Mouse (Mus musculus) MEL (cell line): ENCODE measurements around the gene Zranb3. TPM values are rescaled to one million over a fixed set of nuclear protein-coding genes. Genes with fewer than 3 reads are reported as not detected.

Experiments
- DNase-seq: peaks from one replicate; pipeline ENCODE4 v3.0.0; 2011; ENCODE audit warnings: low read depth, low spot score
- H3K27ac ChIP-seq: 2 replicates; pipeline ENCODE4 v1.5.1; 2012; ENCODE audit warnings: low read depth, mild to moderate bottlenecking, control low read depth, low read length, moderate library complexity; ENCODE audit not compliant: control insufficient read depth
- H3K27me3 ChIP-seq, 2 experiments: fragments of 150-350 bp in 1 of 2; sonication (generic) in 1 of 2; 2 replicates each; pipeline ENCODE4 v1.6.1; 2012; ENCODE audit warnings: low read length in 2 of 2, mild to moderate bottlenecking in 2 of 2, improper control_type of control experiment in 1 of 2, moderate library complexity in 1 of 2; ENCODE audit not compliant: insufficient read depth in 2 of 2, control insufficient read depth in 1 of 2
- H3K36me3 ChIP-seq, 2 experiments: 2 replicates each; pipeline ENCODE4 v1.6.1; 2012 to 2014; ENCODE audit warnings: low read length in 2 of 2, improper control_type of control experiment in 1 of 2, inconsistent platforms in 1 of 2, mild to moderate bottlenecking in 1 of 2; ENCODE audit not compliant: insufficient read depth in 2 of 2, control insufficient read depth in 1 of 2
- H3K4me1 ChIP-seq, 2 experiments: fragments of 150-350 bp in 1 of 2; sonication (generic) in 1 of 2; 2 replicates each; pipeline ENCODE4 v1.6.1; 2012; ENCODE audit warnings: low read length in 2 of 2, improper control_type of control experiment in 1 of 2, mild to moderate bottlenecking in 1 of 2; ENCODE audit not compliant: insufficient read depth in 2 of 2, control insufficient read depth in 1 of 2
- H3K4me3 ChIP-seq, 2 experiments: fragments of 150-350 bp in 1 of 2; sonication (generic) in 1 of 2; 2 replicates each; pipeline ENCODE4 v1.5.1; 2012; ENCODE audit warnings: low read depth in 2 of 2, low read length in 2 of 2, mild to moderate bottlenecking in 2 of 2, moderate library complexity in 2 of 2, control low read depth in 1 of 2, improper control_type of control experiment in 1 of 2; ENCODE audit not compliant: control insufficient read depth in 1 of 2, insufficient read depth in 1 of 2
- H3K79me2 ChIP-seq: 2 replicates; pipeline ENCODE4 v1.6.1; 2012; ENCODE audit warnings: mild to moderate bottlenecking, low read length, moderate library complexity; ENCODE audit not compliant: control insufficient read depth, poor library complexity, insufficient read depth
- H3K9ac ChIP-seq: 2 replicates; pipeline ENCODE4 v1.6.1; 2012; ENCODE audit warnings: low read depth, mild to moderate bottlenecking, control low read depth, low read length, moderate library complexity; ENCODE audit not compliant: control insufficient read depth, poor library complexity, severe bottlenecking
- H3K9me3 ChIP-seq: fragments of 150-350 bp; sonication (generic); replicated peaks from 2 replicates; pipeline ENCODE4 v1.6.1; 2012; ENCODE audit warnings: mild to moderate bottlenecking, low read length, improper control_type of control experiment, moderate library complexity; ENCODE audit not compliant: insufficient read depth
- BHLHE40 ChIP-seq: IDR thresholded peaks from 2 replicates; pipeline ENCODE4 v1.6.1; 2012; ENCODE audit warnings: low read depth, mild to moderate bottlenecking, inconsistent platforms, low read length, improper control_type of control experiment, borderline replicate concordance
- CHD1 ChIP-seq: IDR thresholded peaks from 2 replicates; pipeline ENCODE4 v1.6.1; 2012; ENCODE audit warnings: low read depth, mild to moderate bottlenecking, inconsistent platforms, low read length, improper control_type of control experiment
- CHD2 ChIP-seq: IDR thresholded peaks from 2 replicates; pipeline ENCODE4 v1.6.1; 2011; ENCODE audit warnings: low read length, improper control_type of control experiment
- ELF1 ChIP-seq: IDR thresholded peaks from 2 replicates; pipeline ENCODE4 v1.6.1; 2014; ENCODE audit warnings: low read depth, mild to moderate bottlenecking, inconsistent platforms, low read length, improper control_type of control experiment, moderate library complexity
- EP300 ChIP-seq, 2 experiments: IDR thresholded peaks; 2 replicates each; pipeline ENCODE4 v1.6.1; 2011; ENCODE audit warnings: improper control_type of control experiment in 2 of 2, low read length in 2 of 2, low read depth in 1 of 2, mild to moderate bottlenecking in 1 of 2
- ETS1 ChIP-seq: IDR thresholded peaks from 2 replicates; pipeline ENCODE4 v1.6.1; 2012; ENCODE audit warnings: low read depth, mild to moderate bottlenecking, inconsistent platforms, low read length, improper control_type of control experiment, moderate library complexity
- GABPA ChIP-seq: IDR thresholded peaks from 2 replicates; pipeline ENCODE4 v1.6.1; 2012; ENCODE audit warnings: low read depth, mild to moderate bottlenecking, inconsistent platforms, low read length, improper control_type of control experiment, moderate library complexity
- GATA1 ChIP-seq: IDR thresholded peaks from 2 replicates; pipeline ENCODE4 v1.6.1; 2011; ENCODE audit warnings: low read depth, low read length, improper control_type of control experiment
- HCFC1 ChIP-seq: IDR thresholded peaks from 2 replicates; pipeline ENCODE4 v1.6.1; 2012; ENCODE audit warnings: low read depth, mild to moderate bottlenecking, inconsistent platforms, low read length, improper control_type of control experiment, moderate library complexity
- JUND ChIP-seq: IDR thresholded peaks from 2 replicates; pipeline ENCODE4 v1.6.1; 2011; ENCODE audit warnings: low read depth, mild to moderate bottlenecking, improper control_type of control experiment, low read length
- KAT2A ChIP-seq: conservative IDR thresholded peaks from 2 replicates; pipeline ENCODE4 v1.6.1; 2012; ENCODE audit warnings: low read depth, low read length, improper control_type of control experiment, inconsistent platforms
- MAFK ChIP-seq: IDR thresholded peaks from 2 replicates; pipeline ENCODE4 v1.6.1; 2011; ENCODE audit warnings: low read depth, mild to moderate bottlenecking, low read length, improper control_type of control experiment, borderline replicate concordance
- MAX ChIP-seq: IDR thresholded peaks from 2 replicates; pipeline ENCODE4 v1.6.1; 2011; ENCODE audit warnings: low read length, improper control_type of control experiment
- MAZ ChIP-seq: IDR thresholded peaks from 2 replicates; pipeline ENCODE4 v1.6.1; 2012; ENCODE audit warnings: low read depth, mild to moderate bottlenecking, inconsistent platforms, low read length, improper control_type of control experiment
- MXI1 ChIP-seq: IDR thresholded peaks from 2 replicates; pipeline ENCODE4 v1.6.1; 2011; ENCODE audit warnings: mild to moderate bottlenecking, low read depth, low read length, improper control_type of control experiment
- MYB ChIP-seq: IDR thresholded peaks from 2 replicates; pipeline ENCODE4 v1.6.1; 2011; ENCODE audit warnings: mild to moderate bottlenecking, low read depth, low read length, improper control_type of control experiment
- MYC ChIP-seq: IDR thresholded peaks from 2 replicates; pipeline ENCODE4 v1.6.1; 2011; ENCODE audit warnings: low read depth, mild to moderate bottlenecking, low read length, improper control_type of control experiment, moderate library complexity
- NELFE ChIP-seq: IDR thresholded peaks from 2 replicates; pipeline ENCODE4 v1.6.1; 2011; ENCODE audit warnings: low read depth, low read length, improper control_type of control experiment
- NRF1 ChIP-seq: IDR thresholded peaks from 2 replicates; pipeline ENCODE4 v1.6.1; 2014; ENCODE audit warnings: low read depth, mild to moderate bottlenecking, inconsistent platforms, low read length, improper control_type of control experiment, moderate library complexity; ENCODE audit not compliant: poor library complexity, insufficient read depth, severe bottlenecking
- POLR2A ChIP-seq, 2 experiments: IDR thresholded peaks; 2 replicates each; pipeline ENCODE4 v1.6.1; 2011 to 2012; ENCODE audit warnings: low read length in 2 of 2, mild to moderate bottlenecking in 2 of 2, control low read depth in 1 of 2, improper control_type of control experiment in 1 of 2, low read depth in 1 of 2, moderate library complexity in 1 of 2; ENCODE audit not compliant: control insufficient read depth in 1 of 2, insufficient read depth in 1 of 2, poor library complexity in 1 of 2
- POLR2AphosphoS2 ChIP-seq: IDR thresholded peaks from 2 replicates; pipeline ENCODE4 v1.6.1; 2011; ENCODE audit warnings: low read length, improper control_type of control experiment
- POLR2AphosphoS5 ChIP-seq: IDR thresholded peaks from 2 replicates; pipeline ENCODE4 v1.6.1; 2012; ENCODE audit warnings: low read depth, borderline replicate concordance, mild to moderate bottlenecking, inconsistent platforms, low read length, moderate library complexity, mixed read lengths
- RAD21 ChIP-seq: IDR thresholded peaks from 2 replicates; pipeline ENCODE4 v1.6.1; 2011; ENCODE audit warnings: mild to moderate bottlenecking, low read depth, low read length, improper control_type of control experiment
- RCOR1 ChIP-seq: IDR thresholded peaks from 2 replicates; pipeline ENCODE4 v1.6.1; 2012; ENCODE audit warnings: low read depth, mild to moderate bottlenecking, inconsistent platforms, low read length, improper control_type of control experiment
- SIN3A ChIP-seq: IDR thresholded peaks from 2 replicates; pipeline ENCODE4 v1.6.1; 2012; ENCODE audit warnings: low read length, improper control_type of control experiment, inconsistent platforms
- SMC3 ChIP-seq: IDR thresholded peaks from 2 replicates; pipeline ENCODE4 v1.6.1; 2011; ENCODE audit warnings: low read depth, low read length, improper control_type of control experiment
- TAL1 ChIP-seq: IDR thresholded peaks from 2 replicates; pipeline ENCODE4 v1.6.1; 2012; ENCODE audit warnings: mild to moderate bottlenecking, inconsistent platforms, low read length, moderate library complexity, mixed read lengths
- TBP ChIP-seq: IDR thresholded peaks from 2 replicates; pipeline ENCODE4 v1.8.0; 2011; ENCODE audit warnings: low read depth, low read length, improper control_type of control experiment
- TCF12 ChIP-seq: IDR thresholded peaks from 2 replicates; pipeline ENCODE4 v1.6.1; 2014; ENCODE audit warnings: low read depth, mild to moderate bottlenecking, inconsistent platforms, low read length, improper control_type of control experiment, moderate library complexity
- UBTF ChIP-seq: IDR thresholded peaks from 2 replicates; pipeline ENCODE4 v1.6.1; 2012; ENCODE audit warnings: low read depth, mild to moderate bottlenecking, inconsistent platforms, low read length, improper control_type of control experiment, moderate library complexity, borderline replicate concordance; ENCODE audit not compliant: insufficient read depth
- USF1 ChIP-seq: IDR thresholded peaks from 2 replicates; pipeline ENCODE4 v1.6.1; 2014; ENCODE audit warnings: low read depth, mild to moderate bottlenecking, inconsistent platforms, low read length, improper control_type of control experiment, moderate library complexity
- USF2 ChIP-seq, 2 experiments: IDR thresholded peaks; 2 replicates each; pipeline ENCODE4 v1.6.1; 2011 to 2012; ENCODE audit warnings: improper control_type of control experiment in 2 of 2, low read length in 2 of 2, borderline replicate concordance in 1 of 2, inconsistent platforms in 1 of 2, low read depth in 1 of 2, mild to moderate bottlenecking in 1 of 2; ENCODE audit not compliant: insufficient read depth in 1 of 2
- ZKSCAN1 ChIP-seq: IDR thresholded peaks from 2 replicates; pipeline ENCODE4 v1.6.1; 2012; ENCODE audit warnings: low read depth, mild to moderate bottlenecking, inconsistent platforms, low read length, improper control_type of control experiment, moderate library complexity
- ZMIZ1 ChIP-seq: IDR thresholded peaks from 2 replicates; pipeline ENCODE4 v1.6.1; 2012; ENCODE audit warnings: low read depth, mild to moderate bottlenecking, inconsistent platforms, low read length, improper control_type of control experiment, moderate library complexity
- ZNF384 ChIP-seq: IDR thresholded peaks from 2 replicates; pipeline ENCODE4 v1.6.1; 2012; ENCODE audit warnings: low read depth, mild to moderate bottlenecking, inconsistent platforms, low read length, improper control_type of control experiment
- polyA plus RNA-seq, 2 experiments: library from polyadenylated mRNA; stranded (reverse) in 1 of 2; unstranded in 1 of 2; fragments of >175 nt in 1 of 2; fragments of >200 nt in 1 of 2; gene quantifications; 2 replicates each; pipeline versions ENCODE4 v1.2.1 to v1.2.4; 2012; ENCODE audit warnings: low replicate concordance in 2 of 2, low read depth in 1 of 2; ENCODE audit not compliant: insufficient read length in 2 of 2, insufficient read depth in 1 of 2, missing spikeins in 1 of 2
- total RNA-seq: library from RNA; depleted of rRNA; stranded (reverse); fragments of 300-350 nt; gene quantifications from 2 replicates; pipeline ENCODE4 v1.2.3, GENCODE M21; 2012

Gene Zranb3
- total and polyA plus RNA-seq, 3 experiments, result 3.9 to 4.1 TPM; not detected in 1

DNA sequence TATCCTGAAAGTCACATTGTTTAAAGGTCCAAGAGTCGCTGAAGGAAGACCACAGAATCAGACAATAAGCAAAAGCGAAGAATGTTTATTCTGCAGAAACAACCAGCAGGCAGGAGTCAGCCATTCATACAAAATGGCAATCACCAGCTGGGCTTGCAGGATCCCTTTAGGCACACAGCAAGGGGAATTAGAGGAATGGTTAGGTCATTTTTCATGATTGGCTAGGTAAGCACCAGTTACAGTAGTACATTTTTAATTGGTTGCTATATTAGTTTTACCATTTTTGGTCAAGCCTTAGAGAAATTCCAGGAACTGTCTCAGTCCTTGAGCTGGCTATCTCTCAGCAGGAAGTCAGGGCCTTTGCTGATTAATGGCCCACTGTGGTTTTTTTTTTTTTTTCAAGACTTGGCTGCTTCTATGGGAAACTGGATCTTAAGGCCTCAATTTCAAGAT, 33.9 kb downstream of the Zranb3 start:
- peaks cover 15 to 16% of the 10 kb centered on the region in 2 experiments for H3K4me1 ChIP-seq
- peak overlapping the region; percentile 22 to 27; a peak in 3 of 4 replicates for H3K4me3 ChIP-seq
- peak; percentile 92 for DNase-seq
- H3K79me2 ChIP-seq, result no peaks in the 10 kb centered on the region
- no peak for TF ChIP-seq UBTF
- TF ChIP-seq JUND, result no peak
- peak; percentile 79 for TF ChIP-seq ELF1
- TF ChIP-seq HCFC1, result peak; percentile 67
- peak; percentile 96 for TF ChIP-seq GATA1
- peak; percentile 51; the same call in 1 of the 2 replicates for TF ChIP-seq TBP
- no peak for TF ChIP-seq RAD21
- TF ChIP-seq MXI1, result peak; percentile 71
- peak; percentile 89 for TF ChIP-seq SIN3A
- TF ChIP-seq NELFE, result peak; percentile 33; the same call in 1 of the 2 replicates
- TF ChIP-seq USF1, result no peak
- peak in 1 of 2 experiments; percentile 33; a peak in 1 of 4 replicates for TF ChIP-seq POLR2A (IDR thresholded peaks at IDR 0.05; ENCODE audit: control insufficient read depth in 1 of 2, insufficient read depth in 1 of 2, low read depth in 1 of 2, low read length in 2 of 2, poor library complexity in 1 of 2)
- TF ChIP-seq TCF12, result peak; percentile 91
- TF ChIP-seq NRF1, result no peak
- peak; percentile 100 for TF ChIP-seq ZNF384
- peak; percentile 35; the same call in 1 of the 2 replicates for TF ChIP-seq BHLHE40
- TF ChIP-seq KAT2A, result peak; percentile 51; the same call in 1 of the 2 replicates
- TF ChIP-seq ETS1, result peak; percentile 97
- peak; percentile 95 for TF ChIP-seq EP300 (IDR thresholded peaks at IDR 0.05; ENCODE audit: low read depth in 1 of 2, low read length in 2 of 2)
- TF ChIP-seq ZMIZ1, result peak; percentile 29; the same call in 1 of the 2 replicates
- 0 out of 2 replicates have a peak, but pooled peaks have one; percentile 51 for TF ChIP-seq MAX
- TF ChIP-seq MYC, result 0 out of 2 replicates have a peak, but pooled peaks have one; percentile 62
- TF ChIP-seq USF2 (IDR thresholded peaks at IDR 0.05; ENCODE audit: borderline replicate concordance in 1 of 2, insufficient read depth in 1 of 2, low read depth in 1 of 2, low read length in 2 of 2), result no peak
- TF ChIP-seq TAL1, result peak; percentile 89
- TF ChIP-seq CHD2, result peak; percentile 40; the same call in 1 of the 2 replicates
- TF ChIP-seq SMC3, result no peak
- TF ChIP-seq GABPA, result no peak
- TF ChIP-seq RCOR1, result peak; percentile 89
- no peak for TF ChIP-seq POLR2AphosphoS5
- peak; percentile 83; the same call in 1 of the 2 replicates for TF ChIP-seq MAFK
- no peak for TF ChIP-seq MAZ
- TF ChIP-seq MYB, result no peak
- peak; percentile 55; the same call in 1 of the 2 replicates for TF ChIP-seq ZKSCAN1
- TF ChIP-seq POLR2AphosphoS2, result peak; percentile 29; the same call in 1 of the 2 replicates
- 0 out of 2 replicates have a peak, but pooled peaks have one; percentile 55 for TF ChIP-seq CHD1
- H3K9me3 ChIP-seq, result no peaks in the 10 kb centered on the region
- H3K27ac ChIP-seq, result peak overlapping the region; percentile 92
- peaks cover 0 to 22% of the 10 kb centered on the region in 2 experiments; a peak in 2 of 4 replicates for H3K36me3 ChIP-seq
- peak overlapping the region; percentile 45 for H3K9ac ChIP-seq
- H3K27me3 ChIP-seq, result no peaks in the 10 kb centered on the region
